Mouse (Mus musculus) bone marrow, adult 2 months (tissue): ENCODE data around the gene Nccrp1.

ENCODE experiments used
- CTCF ChIP-seq: fragments of 200-500 bp; IDR thresholded peaks from 2 replicates; pipeline ENCODE4 v1.5.1; 2011; ENCODE audit warnings: low read length, control low read depth; ENCODE audit not compliant: control insufficient read depth, insufficient read depth
- POLR2A ChIP-seq: fragments of 200-500 bp; IDR thresholded peaks from 2 replicates; pipeline ENCODE4 v1.6.1; 2011; ENCODE audit warnings: low read depth, mild to moderate bottlenecking, control low read depth, low read length, borderline replicate concordance; ENCODE audit not compliant: control insufficient read depth

GRCm38 (mm10) chr7:28586663-28587411, 39.8 kb upstream of the Nccrp1 start:
- TF ChIP-seq POLR2A (no peak), CTCF (no peak)
